Mouse (Mus musculus) ES-Bruce4 (cell line): Measurements from ENCODE around the gene Clcn7.

ENCODE experiments used
- EP300 ChIP-seq: IDR thresholded peaks from 2 replicates; pipeline ENCODE4 v1.6.1; 2011; ENCODE audit warnings: low read depth, low read length; ENCODE audit not compliant: insufficient read depth
- POLR2A ChIP-seq: IDR thresholded peaks from one replicate; pipeline ENCODE4 v1.8.1; 2011; ENCODE audit warnings: low read length; ENCODE audit not compliant: insufficient read depth

DNA sequence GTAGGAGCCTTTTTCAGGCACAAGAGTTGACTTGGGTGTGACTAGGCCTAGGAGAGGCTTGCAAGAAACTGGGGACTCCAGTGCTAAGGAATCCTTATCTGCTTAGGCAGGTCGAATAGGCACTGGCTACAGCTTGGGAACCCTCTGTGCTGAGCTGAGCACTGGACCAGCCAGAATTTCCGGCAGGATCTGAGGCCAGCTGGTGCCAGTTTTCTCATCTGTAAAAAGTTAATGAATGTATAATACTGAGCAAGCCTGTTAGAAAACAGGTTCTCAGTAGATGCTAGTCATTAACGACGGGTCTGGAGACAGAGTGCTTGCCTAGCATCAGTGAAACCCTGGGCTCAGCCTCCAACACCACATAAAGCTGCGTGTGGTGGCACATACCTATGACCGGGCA lies 2.4 kb downstream of the Clcn7 start:
- TF ChIP-seq EP300 (no peak), POLR2A (no peak)
